Mouse (Mus musculus) heart, postnatal 0 days (tissue): ENCODE results near the gene Ablim1.

Experiments used
- CTCF ChIP-seq: IDR thresholded peaks from 2 replicates; pipeline ENCODE4 v1.5.1; 2016; ENCODE audit warnings: antibody characterized with exemption, control low read depth, low read depth
- EP300 ChIP-seq: IDR thresholded peaks from 2 replicates; pipeline ENCODE4 v1.6.1; 2016; ENCODE audit warnings: antibody characterized with exemption, low read depth

GRCm38 (mm10) chr19:57193382-57193781 is 121.3 kb downstream of the Ablim1 start:
- TF ChIP-seq CTCF (no peak), EP300 (no peak)
